Mouse (Mus musculus) MEL (cell line): Measurements from ENCODE around the gene Nacad. TPM values are rescaled to one million over a fixed set of nuclear protein-coding genes. Genes with fewer than 3 reads are reported as not detected.

Experiments used
- DNase-seq: peaks from one replicate; pipeline ENCODE4 v3.0.0; 2011; ENCODE audit warnings: low read depth, low spot score
- H3K27ac ChIP-seq: 2 replicates; pipeline ENCODE4 v1.5.1; 2012; ENCODE audit warnings: low read depth, mild to moderate bottlenecking, control low read depth, low read length, moderate library complexity; ENCODE audit not compliant: control insufficient read depth
- H3K27me3 ChIP-seq, 2 experiments: fragments of 150-350 bp in 1 of 2; sonication (generic) in 1 of 2; 2 replicates each; pipeline ENCODE4 v1.6.1; 2012; ENCODE audit warnings: low read length in 2 of 2, mild to moderate bottlenecking in 2 of 2, improper control_type of control experiment in 1 of 2, moderate library complexity in 1 of 2; ENCODE audit not compliant: insufficient read depth in 2 of 2, control insufficient read depth in 1 of 2
- H3K36me3 ChIP-seq, 2 experiments: 2 replicates each; pipeline ENCODE4 v1.6.1; 2012 to 2014; ENCODE audit warnings: low read length in 2 of 2, improper control_type of control experiment in 1 of 2, inconsistent platforms in 1 of 2, mild to moderate bottlenecking in 1 of 2; ENCODE audit not compliant: insufficient read depth in 2 of 2, control insufficient read depth in 1 of 2
- H3K4me1 ChIP-seq, 2 experiments: fragments of 150-350 bp in 1 of 2; sonication (generic) in 1 of 2; 2 replicates each; pipeline ENCODE4 v1.6.1; 2012; ENCODE audit warnings: low read length in 2 of 2, improper control_type of control experiment in 1 of 2, mild to moderate bottlenecking in 1 of 2; ENCODE audit not compliant: insufficient read depth in 2 of 2, control insufficient read depth in 1 of 2
- H3K4me3 ChIP-seq, 2 experiments: fragments of 150-350 bp in 1 of 2; sonication (generic) in 1 of 2; 2 replicates each; pipeline ENCODE4 v1.5.1; 2012; ENCODE audit warnings: low read depth in 2 of 2, low read length in 2 of 2, mild to moderate bottlenecking in 2 of 2, moderate library complexity in 2 of 2, control low read depth in 1 of 2, improper control_type of control experiment in 1 of 2; ENCODE audit not compliant: control insufficient read depth in 1 of 2, insufficient read depth in 1 of 2
- H3K79me2 ChIP-seq: 2 replicates; pipeline ENCODE4 v1.6.1; 2012; ENCODE audit warnings: mild to moderate bottlenecking, low read length, moderate library complexity; ENCODE audit not compliant: control insufficient read depth, poor library complexity, insufficient read depth
- H3K9ac ChIP-seq: 2 replicates; pipeline ENCODE4 v1.6.1; 2012; ENCODE audit warnings: low read depth, mild to moderate bottlenecking, control low read depth, low read length, moderate library complexity; ENCODE audit not compliant: control insufficient read depth, poor library complexity, severe bottlenecking
- H3K9me3 ChIP-seq: fragments of 150-350 bp; sonication (generic); replicated peaks from 2 replicates; pipeline ENCODE4 v1.6.1; 2012; ENCODE audit warnings: mild to moderate bottlenecking, low read length, improper control_type of control experiment, moderate library complexity; ENCODE audit not compliant: insufficient read depth
- CHD1 ChIP-seq: IDR thresholded peaks from 2 replicates; pipeline ENCODE4 v1.6.1; 2012; ENCODE audit warnings: low read depth, mild to moderate bottlenecking, inconsistent platforms, low read length, improper control_type of control experiment
- CHD2 ChIP-seq: IDR thresholded peaks from 2 replicates; pipeline ENCODE4 v1.6.1; 2011; ENCODE audit warnings: low read length, improper control_type of control experiment
- CTCF ChIP-seq, 3 experiments: IDR thresholded peaks in 2 of 3; conservative IDR thresholded peaks in 1 of 3; 2 replicates each; pipeline ENCODE4 v1.5.1; 2011 to 2012; ENCODE audit warnings: low read length in 3 of 3, low read depth in 2 of 3, mild to moderate bottlenecking in 2 of 3, improper control_type of control experiment in 1 of 3, inconsistent platforms in 1 of 3, mixed read lengths in 1 of 3, moderate library complexity in 1 of 3; ENCODE audit not compliant: control insufficient read depth in 1 of 3, insufficient read depth in 1 of 3, poor library complexity in 1 of 3, severe bottlenecking in 1 of 3
- ELF1 ChIP-seq: IDR thresholded peaks from 2 replicates; pipeline ENCODE4 v1.6.1; 2014; ENCODE audit warnings: low read depth, mild to moderate bottlenecking, inconsistent platforms, low read length, improper control_type of control experiment, moderate library complexity
- GATA1 ChIP-seq: IDR thresholded peaks from 2 replicates; pipeline ENCODE4 v1.6.1; 2011; ENCODE audit warnings: low read depth, low read length, improper control_type of control experiment
- MAX ChIP-seq: IDR thresholded peaks from 2 replicates; pipeline ENCODE4 v1.6.1; 2011; ENCODE audit warnings: low read length, improper control_type of control experiment
- MAZ ChIP-seq: IDR thresholded peaks from 2 replicates; pipeline ENCODE4 v1.6.1; 2012; ENCODE audit warnings: low read depth, mild to moderate bottlenecking, inconsistent platforms, low read length, improper control_type of control experiment
- POLR2A ChIP-seq, 2 experiments: IDR thresholded peaks; 2 replicates each; pipeline ENCODE4 v1.6.1; 2011 to 2012; ENCODE audit warnings: low read length in 2 of 2, mild to moderate bottlenecking in 2 of 2, control low read depth in 1 of 2, improper control_type of control experiment in 1 of 2, low read depth in 1 of 2, moderate library complexity in 1 of 2; ENCODE audit not compliant: control insufficient read depth in 1 of 2, insufficient read depth in 1 of 2, poor library complexity in 1 of 2
- POLR2AphosphoS2 ChIP-seq: IDR thresholded peaks from 2 replicates; pipeline ENCODE4 v1.6.1; 2011; ENCODE audit warnings: low read length, improper control_type of control experiment
- SIN3A ChIP-seq: IDR thresholded peaks from 2 replicates; pipeline ENCODE4 v1.6.1; 2012; ENCODE audit warnings: low read length, improper control_type of control experiment, inconsistent platforms
- SMC3 ChIP-seq: IDR thresholded peaks from 2 replicates; pipeline ENCODE4 v1.6.1; 2011; ENCODE audit warnings: low read depth, low read length, improper control_type of control experiment
- TAL1 ChIP-seq: IDR thresholded peaks from 2 replicates; pipeline ENCODE4 v1.6.1; 2012; ENCODE audit warnings: mild to moderate bottlenecking, inconsistent platforms, low read length, moderate library complexity, mixed read lengths
- TCF12 ChIP-seq: IDR thresholded peaks from 2 replicates; pipeline ENCODE4 v1.6.1; 2014; ENCODE audit warnings: low read depth, mild to moderate bottlenecking, inconsistent platforms, low read length, improper control_type of control experiment, moderate library complexity
- UBTF ChIP-seq: IDR thresholded peaks from 2 replicates; pipeline ENCODE4 v1.6.1; 2012; ENCODE audit warnings: low read depth, mild to moderate bottlenecking, inconsistent platforms, low read length, improper control_type of control experiment, moderate library complexity, borderline replicate concordance; ENCODE audit not compliant: insufficient read depth
- ZC3H11A ChIP-seq: IDR thresholded peaks from 2 replicates; pipeline ENCODE4 v1.6.1; 2012; ENCODE audit warnings: low read depth, mild to moderate bottlenecking, inconsistent platforms, low read length, improper control_type of control experiment
- ZKSCAN1 ChIP-seq: IDR thresholded peaks from 2 replicates; pipeline ENCODE4 v1.6.1; 2012; ENCODE audit warnings: low read depth, mild to moderate bottlenecking, inconsistent platforms, low read length, improper control_type of control experiment, moderate library complexity
- ZMIZ1 ChIP-seq: IDR thresholded peaks from 2 replicates; pipeline ENCODE4 v1.6.1; 2012; ENCODE audit warnings: low read depth, mild to moderate bottlenecking, inconsistent platforms, low read length, improper control_type of control experiment, moderate library complexity
- polyA plus RNA-seq, 2 experiments: library from polyadenylated mRNA; stranded (reverse) in 1 of 2; unstranded in 1 of 2; fragments of >175 nt in 1 of 2; fragments of >200 nt in 1 of 2; gene quantifications; 2 replicates each; pipeline versions ENCODE4 v1.2.1 to v1.2.4; 2012; ENCODE audit warnings: low replicate concordance in 2 of 2, low read depth in 1 of 2; ENCODE audit not compliant: insufficient read length in 2 of 2, insufficient read depth in 1 of 2, missing spikeins in 1 of 2
- total RNA-seq: library from RNA; depleted of rRNA; stranded (reverse); fragments of 300-350 nt; gene quantifications from 2 replicates; pipeline ENCODE4 v1.2.3, GENCODE M21; 2012; rRNA removed

Nacad gene
- total and polyA plus RNA-seq, 3 experiments = 0.12 to 0.32 TPM; not detected in 1

DNA sequence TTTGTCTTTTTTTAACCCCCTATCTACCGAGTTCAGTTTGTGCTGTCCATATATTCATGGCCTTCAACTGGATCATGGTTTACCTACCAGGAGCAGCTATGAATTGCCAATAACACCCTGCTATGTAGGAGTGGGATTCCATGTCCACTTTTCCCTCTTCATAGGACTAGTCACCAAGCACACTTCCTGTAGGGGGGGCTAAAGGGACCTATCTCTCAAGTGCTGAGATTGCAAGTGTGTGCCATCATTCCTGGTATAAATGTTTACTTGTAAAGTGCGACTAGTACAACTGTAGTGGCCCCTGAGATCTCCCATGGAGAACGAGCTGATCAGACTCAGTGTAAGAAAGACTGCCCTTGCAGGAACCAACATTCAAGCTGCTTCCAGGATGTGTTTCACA is 47.6 kb downstream of the Nacad start:
- H3K9me3 ChIP-seq = no peaks in the 10 kb centered on the region
- peaks cover 67% of the 10 kb centered on the region for H3K79me2 ChIP-seq
- H3K27ac ChIP-seq = no peak overlapping the region
- peaks cover 2 to 38% of the 10 kb centered on the region in 2 experiments for H3K36me3 ChIP-seq
- peak; percentile 58 for DNase-seq
- peaks cover 37 to 44% of the 10 kb centered on the region in 2 experiments for H3K4me1 ChIP-seq
- no peak overlapping the region for H3K9ac ChIP-seq
- H3K4me3 ChIP-seq = no peak overlapping the region
- TF ChIP-seq CTCF (IDR thresholded peaks at IDR 0.05 in 2 of 3, conservative IDR thresholded peaks at IDR 0.05 in 1 of 3; ENCODE audit: control insufficient read depth in 1 of 3, insufficient read depth in 1 of 3, low read depth in 2 of 3, low read length in 3 of 3, poor library complexity in 1 of 3, severe bottlenecking in 1 of 3) (peak in 2 of 3 experiments; percentile 26 to 34; a peak in 4 of 6 replicates), SMC3 (no peak), UBTF (no peak), CHD2 (no peak), TAL1 (no peak), TCF12 (no peak)
- H3K27me3 ChIP-seq = no peaks in the 10 kb centered on the region

DNA sequence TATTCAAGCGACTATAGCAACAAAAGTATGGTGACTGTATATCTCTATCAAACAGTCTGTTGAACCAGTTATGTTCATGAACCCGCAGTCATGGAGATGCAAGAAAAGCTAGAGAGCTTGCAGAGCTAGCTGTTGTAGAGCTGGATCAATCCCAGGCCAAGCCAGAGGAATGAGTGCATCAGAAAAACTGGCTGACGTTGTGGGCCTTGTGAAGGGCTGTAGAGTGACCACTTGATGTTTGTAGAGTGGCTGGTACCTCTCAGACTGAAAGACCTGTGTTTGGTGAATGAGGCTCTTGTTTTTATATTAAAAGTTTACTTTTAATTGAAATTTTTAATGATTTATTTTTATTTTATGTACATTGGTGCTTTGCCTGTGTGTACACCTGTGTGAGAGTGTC is 55.7 kb downstream of the Nacad start:
- TF ChIP-seq MAZ = no peak
- TF ChIP-seq POLR2A (IDR thresholded peaks at IDR 0.05; ENCODE audit: control insufficient read depth in 1 of 2, insufficient read depth in 1 of 2, low read depth in 1 of 2, low read length in 2 of 2, poor library complexity in 1 of 2) = 0 out of 4 replicates have a peak, but pooled peaks of 1 of the 2 experiments have one; percentile 16
- no peak for TF ChIP-seq CTCF (IDR thresholded peaks at IDR 0.05 in 2 of 3, conservative IDR thresholded peaks at IDR 0.05 in 1 of 3; ENCODE audit: control insufficient read depth in 1 of 3, insufficient read depth in 1 of 3, low read depth in 2 of 3, low read length in 3 of 3, poor library complexity in 1 of 3, severe bottlenecking in 1 of 3)
- TF ChIP-seq GATA1 = no peak
- no peak for DNase-seq
- no peaks in the 10 kb centered on the region for H3K27me3 ChIP-seq
- no peak overlapping the region for H3K4me3 ChIP-seq
- peaks cover 8 to 21% of the 10 kb centered on the region in 2 experiments for H3K36me3 ChIP-seq
- no peak overlapping the region for H3K9ac ChIP-seq
- peaks cover 66% of the 10 kb centered on the region for H3K79me2 ChIP-seq
- no peak overlapping the region for H3K27ac ChIP-seq
- H3K4me1 ChIP-seq = peaks cover 3 to 8% of the 10 kb centered on the region in 2 experiments; a peak in 1 of 4 replicates
- H3K9me3 ChIP-seq = no peaks in the 10 kb centered on the region

DNA sequence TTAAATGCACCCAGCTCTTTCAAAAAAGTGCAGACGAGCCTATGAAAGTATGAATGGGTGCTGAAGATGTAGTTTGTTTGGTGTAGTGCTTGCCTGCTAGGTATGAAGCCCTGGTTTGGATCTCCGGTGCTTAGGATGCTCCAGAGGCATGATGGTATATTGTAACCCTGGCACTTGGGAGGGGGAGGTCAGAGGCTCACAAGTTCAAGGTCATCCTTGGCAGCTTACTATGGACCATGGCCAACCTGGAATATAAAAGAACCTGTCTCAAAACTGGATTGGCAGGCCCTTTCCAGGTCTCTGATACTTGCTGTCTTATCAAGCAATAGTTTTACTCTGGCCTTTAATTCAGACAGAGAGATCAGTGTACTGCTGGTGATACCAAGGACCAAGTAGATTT is 56.1 kb downstream of the Nacad start:
- Histone ChIP-seq H3K4me1 (peaks cover 3 to 8% of the 10 kb centered on the region in 2 experiments; a peak in 1 of 4 replicates), H3K79me2 (peaks cover 64% of the 10 kb centered on the region), H3K9ac (no peak overlapping the region), H3K27ac (no peak overlapping the region), H3K36me3 (peaks cover 8 to 21% of the 10 kb centered on the region in 2 experiments), H3K9me3 (no peaks in the 10 kb centered on the region), H3K27me3 (no peaks in the 10 kb centered on the region), H3K4me3 (no peak overlapping the region)
- TF ChIP-seq MAZ (no peak), ZC3H11A (no peak), ZKSCAN1 (no peak), ZMIZ1 (no peak), SIN3A (no peak), ELF1 (no peak), CHD1 (no peak), POLR2AphosphoS2 (no peak), MAX (no peak)
- no peak for DNase-seq

Other genes starting within 250 kb of the Nacad start
- gene Zmiz2, start 217.0 kb downstream of the Nacad start, total RNA-seq = 12.3 and 12.8 TPM in 2 replicates
- 10 to 100 TPM; 35.5 to 90.3 TPM for gene Zmiz2, start 217.0 kb downstream of the Nacad start, polyA plus RNA-seq
- gene Ppia, start 190.6 kb downstream of the Nacad start, total RNA-seq = 7,288 and 8,303 TPM in 2 replicates
- 1,000 to 10,000 TPM in 1 of 2 experiments, not detected in 1; 3,662 TPM for gene Ppia, start 190.6 kb downstream of the Nacad start, polyA plus RNA-seq
- 70.6 and 97.2 TPM in 2 replicates for gene H2afv, start 161.6 kb downstream of the Nacad start, total RNA-seq
- gene H2afv, start 161.6 kb downstream of the Nacad start, polyA plus RNA-seq = 100 to 1,000 TPM in 1 of 2 experiments, not detected in 1; 159 TPM
- gene Purb, start 130.1 kb downstream of the Nacad start, total RNA-seq = 29.3 and 33.9 TPM in 2 replicates
- gene Purb, start 130.1 kb downstream of the Nacad start, polyA plus RNA-seq = 10 to 100 TPM; 23.1 to 32.7 TPM
- gene Myo1g, start 85.1 kb downstream of the Nacad start, total RNA-seq = 19.4 and 22.8 TPM in 2 replicates
- gene Myo1g, start 85.1 kb downstream of the Nacad start, polyA plus RNA-seq = 10 to 100 TPM in 1 of 2 experiments, not detected in 1; 33.3 TPM
- gene Ccm2, start 59.2 kb downstream of the Nacad start, total RNA-seq = 65.2 and 66.4 TPM in 2 replicates
- 10 to 100 TPM in 1 of 2 experiments, not detected in 1; 49.2 TPM for gene Ccm2, start 59.2 kb downstream of the Nacad start, polyA plus RNA-seq
- gene Tbrg4, start 20.0 kb upstream of the Nacad start, total RNA-seq = 191 and 192 TPM in 2 replicates
- gene Tbrg4, start 20.0 kb upstream of the Nacad start, polyA plus RNA-seq = 100 to 1,000 TPM; 278 to 756 TPM
- not detected in 2 replicates for gene Wap, start 32.6 kb upstream of the Nacad start, total RNA-seq
- not detected for gene Wap, start 32.6 kb upstream of the Nacad start, polyA plus RNA-seq
- not detected in 2 replicates for gene Ramp3, start 52.5 kb upstream of the Nacad start, total RNA-seq
- gene Ramp3, start 52.5 kb upstream of the Nacad start, polyA plus RNA-seq = not detected
- not detected in 2 replicates for gene Gm11983, start 231.6 kb upstream of the Nacad start, total RNA-seq
- not detected for gene Gm11983, start 231.6 kb upstream of the Nacad start, polyA plus RNA-seq